Mouse (Mus musculus) forebrain, embryonic 11.5 days (tissue): ENCODE data around the gene Unc93b1. TPM values are rescaled to one million over a fixed set of nuclear protein-coding genes. Genes with fewer than 3 reads are reported as not detected.

Experiments used
- ATAC-seq: fragments of 200-750 bp; cut with Nextera tagmentation; replicated peaks from 2 replicates; pipeline ENCODE4 v1.8.0; 2017; ENCODE audit warnings: moderate TSS enrichment; ENCODE audit not compliant: low FRiP score
- DNase-seq: peaks from one replicate; pipeline ENCODE4 v3.0.0-alpha.2; 2017; ENCODE audit warnings: low spot score
- H3K27ac ChIP-seq: fragments of 300-500 bp; sonication (generic); 2 replicates; pipeline ENCODE4 v1.5.1; 2014; ENCODE audit warnings: low read depth, low read length
- H3K27me3 ChIP-seq: fragments of 300-500 bp; sonication (generic); 2 replicates; pipeline ENCODE4 v1.6.1; 2014; ENCODE audit warnings: mild to moderate bottlenecking, low read length, mixed read lengths; ENCODE audit not compliant: control insufficient read depth, insufficient read depth
- H3K36me3 ChIP-seq: fragments of 300-500 bp; sonication (generic); 2 replicates; pipeline ENCODE4 v1.6.1; 2014; ENCODE audit warnings: mild to moderate bottlenecking, low read length, moderate library complexity, mixed read lengths; ENCODE audit not compliant: control insufficient read depth, insufficient read depth
- H3K4me1 ChIP-seq: fragments of 300-500 bp; sonication (generic); replicated peaks from 2 replicates; pipeline ENCODE4 v1.6.1; 2014; ENCODE audit warnings: low read length, mixed read lengths; ENCODE audit not compliant: control insufficient read depth, insufficient read depth
- H3K4me2 ChIP-seq: fragments of 300-500 bp; sonication (generic); 2 replicates; pipeline ENCODE4 v1.6.1; 2014; ENCODE audit warnings: low read depth, mild to moderate bottlenecking, low read length, moderate library complexity, mixed read lengths; ENCODE audit not compliant: severe bottlenecking
- H3K4me3 ChIP-seq: fragments of 300-500 bp; sonication (generic); 2 replicates; pipeline ENCODE4 v1.5.1; 2014; ENCODE audit warnings: low read depth, low read length
- H3K9ac ChIP-seq: fragments of 300-500 bp; sonication (generic); 2 replicates; pipeline ENCODE4 v1.6.1; 2014; ENCODE audit warnings: low read length
- H3K9me3 ChIP-seq: fragments of 300-500 bp; sonication (generic); 2 replicates; pipeline ENCODE4 v1.6.1; 2016; ENCODE audit warnings: low read length, mixed read lengths; ENCODE audit not compliant: control insufficient read depth
- WGBS: fragments of 180-500 bp; shearing (Covaris S2); extraction: QIAGEN DNeasy Blood & Tissue Kit; methylation state at CpG from one replicate; pipeline ENCODE4 v1.1.7; 2014; 5-methylcytosine and 5-hydroxymethylcytosine counted together
- polyA plus RNA-seq: library from polyadenylated mRNA; unstranded; fragments of >200 nt; fragmentation: Nextera tagmentation; extraction: Ambion mirVana; gene quantifications from 2 replicates; pipeline ENCODE4 v1.2.1, GENCODE M21; 2014

Gene Unc93b1
- polyA plus RNA-seq, 1 experiment from 2014 or later: 5.7 TPM

GRCm38 (mm10) chr19:3991966-3992365 is 57.0 kb downstream of the Unc93b1 start:
- Histone ChIP-seq H3K4me3 (no peak overlapping the region), H3K9ac (no peak overlapping the region), H3K4me1 (no peaks in the 10 kb centered on the region), H3K9me3 (no peaks in the 10 kb centered on the region), H3K27me3 (no peaks in the 10 kb centered on the region), H3K36me3 (no peaks in the 10 kb centered on the region), H3K27ac (no peak overlapping the region), H3K4me2 (no peak overlapping the region)
- DNase-seq: no peak
- ATAC-seq: no peak
- WGBS: 81% methylated on average over 3 of the region's 3 CpGs

- no peaks in the 10 kb centered on the region for H3K4me1 ChIP-seq
- no peaks in the 10 kb centered on the region for H3K36me3 ChIP-seq
- ATAC-seq (no peak), DNase-seq (no peak)
- H3K4me3 ChIP-seq: no peak within 1 kb of the TSS
- no peak within 1 kb of the TSS for H3K27ac ChIP-seq
- no peaks in the 10 kb centered on the region for H3K9me3 ChIP-seq
- H3K9ac ChIP-seq: no peak within 1 kb of the TSS
- H3K27me3 ChIP-seq: no peaks in the 10 kb centered on the region
- WGBS: 53% methylated on average over 5 of the region's 5 CpGs
- H3K4me2 ChIP-seq: no peak within 1 kb of the TSS
These were observed 57.4 kb downstream of the Unc93b1 start, which contains the start of gene Tbx10 for GRCm38 (mm10) chr19:3992416-3992815. Gene Tbx10 (plus strand): TSS chr19:3992752.

- Histone ChIP-seq H3K9me3 (no peaks in the 10 kb centered on the region), H3K4me1 (peaks cover 2% of the 10 kb centered on the region; the same call in 1 of the 2 replicates), H3K27me3 (no peaks in the 10 kb centered on the region), H3K27ac (no peak overlapping the region), H3K36me3 (no peaks in the 10 kb centered on the region), H3K4me2 (no peak overlapping the region), H3K4me3 (no peak overlapping the region), H3K9ac (no peak overlapping the region)
- DNase-seq: no peak
- ATAC-seq: no peak
- 71% methylated on average over 6 of the region's 6 CpGs for WGBS
These were observed 59.9 kb downstream of the Unc93b1 start for GRCm38 (mm10) chr19:3994932-3995331.

- DNase-seq: no peak
- Histone ChIP-seq H3K27ac (no peak overlapping the region), H3K4me3 (no peak overlapping the region), H3K4me1 (peaks cover 2% of the 10 kb centered on the region; the same call in 1 of the 2 replicates), H3K9ac (no peak overlapping the region), H3K36me3 (no peaks in the 10 kb centered on the region), H3K4me2 (no peak overlapping the region), H3K27me3 (no peaks in the 10 kb centered on the region), H3K9me3 (no peaks in the 10 kb centered on the region)
- 90% methylated on average over 3 of the region's 3 CpGs for WGBS
- no peak for ATAC-seq
These were observed 60.5 kb downstream of the Unc93b1 start for GRCm38 (mm10) chr19:3995505-3995904.

GRCm38 (mm10) chr19:3996106-3996505 is 61.1 kb downstream of the Unc93b1 start:
- H3K9me3 ChIP-seq: no peaks in the 10 kb centered on the region
- no peak overlapping the region for H3K4me3 ChIP-seq
- H3K36me3 ChIP-seq: no peaks in the 10 kb centered on the region
- DNase-seq: no peak
- no peak overlapping the region for H3K9ac ChIP-seq
- no peaks in the 10 kb centered on the region for H3K27me3 ChIP-seq
- peaks cover 2% of the 10 kb centered on the region; the same call in 1 of the 2 replicates for H3K4me1 ChIP-seq
- H3K4me2 ChIP-seq: no peak overlapping the region
- no peak for ATAC-seq
- 77% methylated on average over 7 of the region's 7 CpGs for WGBS
- no peak overlapping the region for H3K27ac ChIP-seq

- no peak overlapping the region for H3K4me3 ChIP-seq
- no peak overlapping the region for H3K27ac ChIP-seq
- 87% methylated on average over 8 of the region's 8 CpGs for WGBS
- H3K36me3 ChIP-seq: no peaks in the 10 kb centered on the region
- ATAC-seq (no peak), DNase-seq (no peak)
- H3K4me1 ChIP-seq: peaks cover 2% of the 10 kb centered on the region; the same call in 1 of the 2 replicates
- no peaks in the 10 kb centered on the region for H3K9me3 ChIP-seq
- no peaks in the 10 kb centered on the region for H3K27me3 ChIP-seq
- H3K9ac ChIP-seq: no peak overlapping the region
- H3K4me2 ChIP-seq: no peak overlapping the region
These were observed 61.8 kb downstream of the Unc93b1 start for GRCm38 (mm10) chr19:3996747-3997146.

GRCm38 (mm10) chr19:3997231-3997630 is 62.2 kb downstream of the Unc93b1 start:
- H3K4me1 ChIP-seq: peaks cover 2% of the 10 kb centered on the region; the same call in 1 of the 2 replicates
- H3K27ac ChIP-seq: no peak overlapping the region
- H3K9me3 ChIP-seq: no peaks in the 10 kb centered on the region
- WGBS: 67% methylated on average over 8 of the region's 8 CpGs
- ATAC-seq: no peak
- no peaks in the 10 kb centered on the region for H3K27me3 ChIP-seq
- no peak overlapping the region for H3K9ac ChIP-seq
- no peak overlapping the region for H3K4me2 ChIP-seq
- H3K36me3 ChIP-seq: no peaks in the 10 kb centered on the region
- no peak for DNase-seq
- no peak overlapping the region for H3K4me3 ChIP-seq

- 71% methylated on average over 8 of the region's 8 CpGs for WGBS
These were observed 63.3 kb downstream of the Unc93b1 start for GRCm38 (mm10) chr19:3998335-3998734.

More at GRCm38 (mm10) chr19:3998335-3998734, 63.3 kb downstream of the Unc93b1 start:
- Histone ChIP-seq H3K9ac (no peak overlapping the region), H3K4me2 (no peak overlapping the region), H3K27ac (no peak overlapping the region), H3K9me3 (no peaks in the 10 kb centered on the region), H3K4me1 (peaks cover 2% of the 10 kb centered on the region; the same call in 1 of the 2 replicates), H3K4me3 (no peak overlapping the region), H3K36me3 (no peaks in the 10 kb centered on the region), H3K27me3 (no peaks in the 10 kb centered on the region)
- DNase-seq: no peak
- no peak for ATAC-seq
